Mouse (Mus musculus) ES-E14 (cell line): ENCODE measurements around the gene Slc25a1. TPM values are rescaled to one million over a fixed set of nuclear protein-coding genes. Genes with fewer than 3 reads are reported as not detected.

Experiments used
- DNase-seq: peaks from one replicate; pipeline ENCODE4 v3.0.0-alpha.2; 2013; ENCODE audit warnings: low read depth, low spot score
- H3K27ac ChIP-seq: 2 replicates; pipeline ENCODE4 v1.5.1; 2012; ENCODE audit warnings: low read depth, mild to moderate bottlenecking, low read length, moderate library complexity, mixed read lengths; ENCODE audit not compliant: poor library complexity, insufficient read depth, severe bottlenecking
- H3K36me3 ChIP-seq: 2 replicates; pipeline ENCODE4 v1.6.1; 2012; ENCODE audit warnings: mild to moderate bottlenecking, low read length, moderate library complexity, mixed read lengths; ENCODE audit not compliant: control insufficient read depth, poor library complexity, insufficient read depth, severe bottlenecking
- H3K4me1 ChIP-seq, 2 experiments: fragments of 150-350 bp in 1 of 2; sonication (generic) in 1 of 2; 2 replicates each; pipeline ENCODE4 v1.6.1; 2012; ENCODE audit warnings: low read length in 2 of 2, mild to moderate bottlenecking in 1 of 2, mixed read lengths in 1 of 2; ENCODE audit not compliant: control insufficient read depth in 2 of 2, insufficient read depth in 2 of 2, poor library complexity in 1 of 2
- H3K4me3 ChIP-seq, 2 experiments: fragments of 150-350 bp in 1 of 2; sonication (generic) in 1 of 2; 2 replicates each; pipeline ENCODE4 v1.5.1; 2012; ENCODE audit warnings: low read length in 2 of 2, low read depth in 1 of 2, mild to moderate bottlenecking in 1 of 2, mixed read lengths in 1 of 2; ENCODE audit not compliant: insufficient read depth in 1 of 2, poor library complexity in 1 of 2, severe bottlenecking in 1 of 2
- H3K9ac ChIP-seq: 2 replicates; pipeline ENCODE4 v1.6.1; 2012; ENCODE audit warnings: low read depth, mild to moderate bottlenecking, low read length, mixed read lengths; ENCODE audit not compliant: poor library complexity, insufficient read depth, severe bottlenecking
- H3K9me3 ChIP-seq: fragments of 150-350 bp; sonication (generic); 2 replicates; pipeline ENCODE4 v1.6.1; 2012; ENCODE audit warnings: low read depth, mild to moderate bottlenecking, low read length; ENCODE audit not compliant: control insufficient read depth, insufficient read depth
- CHD2 ChIP-seq: IDR thresholded peaks from 2 replicates; pipeline ENCODE4 v1.6.1; 2014; ENCODE audit warnings: mild to moderate bottlenecking, low read depth, low read length, inconsistent platforms
- HCFC1 ChIP-seq: IDR thresholded peaks from 2 replicates; pipeline ENCODE4 v1.6.1; 2012; ENCODE audit warnings: low read length, inconsistent platforms, borderline replicate concordance; ENCODE audit not compliant: insufficient read depth
- MAFK ChIP-seq: IDR thresholded peaks from 2 replicates; pipeline ENCODE4 v1.6.1; 2014; ENCODE audit warnings: mild to moderate bottlenecking, low read depth, low read length, inconsistent platforms; ENCODE audit not compliant: insufficient read depth
- ZC3H11A ChIP-seq: IDR thresholded peaks from 2 replicates; pipeline ENCODE4 v1.6.1; 2012; ENCODE audit warnings: low read depth, mild to moderate bottlenecking, inconsistent platforms, low read length, borderline replicate concordance
- ZNF384 ChIP-seq: IDR thresholded peaks from 2 replicates; pipeline ENCODE4 v1.6.1; 2012; ENCODE audit warnings: low read depth, low read length, inconsistent platforms
- in situ Hi-C, 2 experiments: fragments of 600-800 bp; cut with MboI; formaldehyde crosslinking; loops; one replicate each; pipeline ENCODE4 v1.15.1; 2025; ENCODE audit warnings: low sequenced_read_pairs in 2 of 2, inconsistent platforms in 1 of 2; ENCODE audit not compliant: unreplicated experiment in 2 of 2
- total RNA-seq: library from RNA; depleted of rRNA; stranded (reverse); fragments of 300-350 nt; gene quantifications from 2 replicates; pipeline ENCODE4 v1.2.3, GENCODE M21; 2012

Gene Slc25a1
- total RNA-seq, 1 experiment = 97.9 TPM

GRCm38 (mm10) chr16:17911052-17911595, 16.9 kb downstream of the Slc25a1 start, which contains the start of gene Ess2:
Ess2 (minus strand) TSS chr16:17911348.
- Histone ChIP-seq H3K9ac (peak within 1 kb of the TSS; percentile 90), H3K27ac (0 out of 2 replicates have a peak within 1 kb of the TSS, but pooled peaks have one; percentile 57), H3K36me3 (peaks cover 20% of the 10 kb centered on the region), H3K9me3 (no peaks in the 10 kb centered on the region), H3K4me1 (peaks cover 0 to 3% of the 10 kb centered on the region in 2 experiments; a peak in 1 of 4 replicates), H3K4me3 (peak within 1 kb of the TSS; percentile 96 to 99)
- in situ Hi-C loops = no loop called here
- TF ChIP-seq CHD2 = no peak
- peak; percentile 98 for TF ChIP-seq ZNF384
- TF ChIP-seq ZC3H11A = 0 out of 2 replicates have a peak, but pooled peaks have one; percentile 4
- TF ChIP-seq MAFK = no peak
- TF ChIP-seq HCFC1 = peak; percentile 93
- peak; percentile 96 for DNase-seq

GRCm38 (mm10) chr16:17898462-17898861, 29.6 kb downstream of the Slc25a1 start, which contains the start of the genes Dgcr2 and Tssk2:
Dgcr2 (minus strand) TSS chr16:17898562.
Tssk2 (plus strand) TSS chr16:17898637.
- in situ Hi-C loops = no loop called here
- no peak for TF ChIP-seq MAFK
- TF ChIP-seq ZC3H11A = no peak

GRCm38 (mm10) chr16:17896091-17896490, 31.9 kb downstream of the Slc25a1 start:
- DNase-seq = no peak
- in situ Hi-C loops = no loop called here
- no peak for TF ChIP-seq MAFK
- Histone ChIP-seq H3K9me3 (no peaks in the 10 kb centered on the region), H3K27ac (no peak overlapping the region), H3K9ac (no peak overlapping the region), H3K4me3 (no peak overlapping the region), H3K36me3 (peaks cover 2% of the 10 kb centered on the region; the same call in 1 of the 2 replicates), H3K4me1 (no peaks in the 10 kb centered on the region)

More at GRCm38 (mm10) chr16:17898462-17898861, 29.6 kb downstream of the Slc25a1 start, which contains the start of the genes Dgcr2 and Tssk2:
- DNase-seq = no peak
- peaks cover 19% of the 10 kb centered on the region for H3K36me3 ChIP-seq
- H3K4me3 ChIP-seq = no peak within 1 kb of the TSS
- no peak within 1 kb of the TSS for H3K9ac ChIP-seq
- H3K4me1 ChIP-seq = no peaks in the 10 kb centered on the region
- no peak within 1 kb of the TSS for H3K27ac ChIP-seq
- no peaks in the 10 kb centered on the region for H3K9me3 ChIP-seq

- in situ Hi-C loops = no loop called here
- no peak for DNase-seq
- TF ChIP-seq MAFK = no peak
- no peak for TF ChIP-seq CHD2
- no peak for TF ChIP-seq HCFC1
- TF ChIP-seq ZNF384 = no peak
- no peak for TF ChIP-seq ZC3H11A
- Histone ChIP-seq H3K9ac (no peak within 1 kb of the TSS), H3K4me3 (no peak within 1 kb of the TSS), H3K36me3 (peaks cover 4% of the 10 kb centered on the region; the same call in 1 of the 2 replicates), H3K4me1 (peaks cover 0 to 2% of the 10 kb centered on the region in 2 experiments; a peak in 1 of 4 replicates), H3K9me3 (no peaks in the 10 kb centered on the region), H3K27ac (no peak within 1 kb of the TSS)
These were observed 34.1 kb downstream of the Slc25a1 start, which contains the start of gene Tssk1 for GRCm38 (mm10) chr16:17893923-17894322. Tssk1 (plus strand) TSS chr16:17894223.
